Mouse (Mus musculus) naive thymus-derived CD4-positive, alpha-beta T cell, adult 2 months (primary cell): ENCODE data around the gene Capn2.
A peak's percentile ranks its signal among the peaks of the same experiment; 100 is the strongest.

Experiments
- DNase-seq: peaks from one replicate; pipeline ENCODE4 v3.0.0-alpha.2; 2011; ENCODE audit warnings: low read depth

Gene Capn2

DNA sequence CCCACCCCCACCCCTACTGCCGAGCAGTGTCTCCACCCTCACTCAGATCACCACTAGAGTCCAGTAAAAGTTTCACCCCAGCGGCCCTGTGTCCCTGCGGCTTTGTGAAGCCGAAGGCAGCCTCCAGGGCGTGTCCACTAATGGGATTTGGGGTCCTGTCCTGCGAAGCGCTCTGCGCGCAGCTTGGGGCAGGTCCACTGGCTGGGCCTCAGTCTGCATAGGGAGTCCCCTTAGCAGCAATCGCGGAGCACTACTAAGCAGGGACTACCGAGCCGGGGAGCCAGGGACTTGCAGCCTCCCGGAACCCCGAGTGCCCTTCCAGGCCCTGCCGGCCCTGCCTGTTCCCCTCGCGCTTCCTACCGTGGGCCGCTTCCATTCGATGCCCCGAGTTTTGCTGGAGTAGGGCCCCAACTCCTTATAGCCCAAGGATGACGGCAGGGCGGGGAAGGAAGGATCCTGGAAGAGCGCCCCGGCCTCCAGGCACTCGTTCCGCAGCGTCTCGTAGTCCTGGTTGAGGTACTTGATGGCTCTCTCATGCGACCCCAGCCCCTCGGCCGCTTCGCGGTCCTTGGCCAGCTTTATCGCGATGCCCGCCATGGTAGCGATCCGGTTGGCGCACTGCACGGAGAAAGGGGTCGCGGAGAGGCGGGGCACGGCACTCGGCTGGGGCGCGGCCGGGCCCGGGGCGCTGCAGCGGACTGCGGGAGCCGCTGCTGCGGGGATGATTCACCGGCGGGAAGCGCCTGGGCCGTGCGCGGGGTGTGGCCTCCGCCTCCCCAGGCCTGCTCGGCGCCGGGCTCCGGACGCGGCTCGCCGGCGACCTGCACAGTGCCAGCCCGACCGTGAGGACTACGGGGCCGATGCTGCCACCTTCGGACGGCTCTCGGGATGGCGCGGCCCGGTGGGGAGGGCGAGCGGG, at the start of gene Capn2:
Gene Capn2 (minus strand): TSS at position 851 of the 919 bp plus-strand sequence.
- peak; percentile 75 for DNase-seq

- no peak for DNase-seq
Measured at GRCm38 (mm10) chr1:182565351-182565835, 48.0 kb upstream of the Capn2 start.

GRCm38 (mm10) chr1:182564408-182565120, 47.2 kb upstream of the Capn2 start, which contains the start of gene Capn8:
TSS of gene Capn8 (plus strand) at chr1:182565007.
- no peak for DNase-seq

DNA sequence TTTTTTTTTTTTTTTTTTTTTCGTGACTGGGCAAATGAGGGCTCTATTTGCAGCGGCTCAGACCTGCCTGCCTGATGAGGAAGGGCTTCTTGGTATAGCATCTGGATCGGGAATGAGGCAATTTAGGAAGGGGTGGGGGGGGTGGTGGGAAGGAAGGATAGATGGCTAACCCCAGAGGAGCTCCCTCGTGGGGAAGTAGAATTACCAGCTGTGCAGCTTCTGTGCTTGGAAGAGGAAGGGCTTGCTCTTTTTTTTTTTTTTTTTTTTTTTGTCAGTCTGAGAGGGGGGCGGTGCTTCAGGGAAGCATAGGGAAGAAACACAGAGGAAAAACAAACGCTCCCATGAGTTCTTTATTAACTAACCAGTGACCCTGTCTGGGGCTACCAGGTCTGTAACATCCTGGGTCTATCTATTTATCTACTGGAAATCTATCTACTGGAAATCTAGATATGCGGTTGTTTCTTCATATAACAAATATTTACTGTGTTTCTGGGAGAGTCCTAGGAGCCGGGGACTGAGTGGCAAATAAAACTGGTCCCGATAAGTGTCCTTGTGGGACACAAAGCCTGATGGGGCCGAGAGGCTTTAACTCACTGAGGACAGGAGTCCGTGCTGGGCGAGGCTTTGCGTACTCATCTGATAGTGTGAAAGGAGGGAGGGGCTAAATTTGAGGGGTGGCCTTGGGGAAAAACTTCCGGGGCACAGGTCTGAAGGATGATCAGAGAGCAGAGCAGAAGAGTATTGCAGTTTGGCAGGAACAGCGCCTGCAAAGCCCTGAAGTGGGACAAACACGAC, 45.4 kb upstream of the Capn2 start:
- no peak for DNase-seq

- no peak for DNase-seq
Measured at GRCm38 (mm10) chr1:182561945-182562514, 44.6 kb upstream of the Capn2 start.

DNA sequence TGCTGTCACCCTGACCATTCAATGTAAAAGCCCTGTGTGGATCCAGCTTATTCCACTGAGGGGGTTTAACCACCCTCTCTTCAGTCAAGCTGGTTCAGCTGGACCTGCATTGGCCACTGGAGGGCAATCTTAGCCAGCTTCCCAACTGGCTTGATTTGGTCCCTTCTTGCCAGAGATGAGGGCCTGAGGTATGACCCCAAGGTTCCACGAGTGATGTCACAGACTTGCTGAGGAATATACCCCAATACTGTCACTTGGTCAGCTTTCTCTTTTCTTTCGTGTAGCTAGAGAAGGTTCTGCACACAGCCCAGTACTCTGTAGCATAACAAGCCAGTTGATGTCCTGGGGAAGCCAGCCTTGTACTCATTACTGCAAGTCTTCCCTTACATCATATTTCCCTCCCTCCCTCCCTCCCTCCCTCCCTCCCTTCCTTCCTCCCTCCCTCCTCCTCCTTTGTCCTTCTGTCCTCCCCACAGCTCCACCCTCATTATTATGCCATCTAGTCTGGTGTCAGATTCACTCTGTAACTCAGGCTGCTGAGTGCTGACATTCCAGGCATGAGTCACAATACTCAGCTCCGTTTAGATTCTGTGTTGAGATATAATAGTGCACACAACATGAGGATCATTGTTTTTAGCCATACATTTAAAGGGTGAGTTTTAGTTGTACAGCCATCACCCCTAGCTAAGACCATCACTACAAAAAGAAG, 43.1 kb upstream of the Capn2 start:
- no peak for DNase-seq

DNA sequence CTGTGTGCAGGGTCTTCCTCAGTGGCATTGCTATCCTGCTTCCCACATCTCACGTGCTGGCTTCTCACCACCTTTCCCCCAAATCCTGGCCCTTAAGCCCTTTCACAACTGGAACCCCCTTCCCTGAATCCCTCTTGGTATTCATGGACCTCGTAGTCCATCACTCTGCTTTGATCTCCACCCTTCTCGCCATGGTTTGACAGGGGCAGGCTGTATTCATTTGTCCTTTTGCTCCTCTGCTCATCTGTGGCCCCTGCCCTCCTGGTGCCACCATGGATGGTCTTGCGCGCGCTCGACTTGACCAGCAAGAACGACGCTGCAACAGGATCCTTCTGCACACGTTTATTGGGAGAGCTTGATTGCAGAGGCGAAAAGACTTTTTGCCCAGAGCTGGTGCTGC, 42.1 kb upstream of the Capn2 start:
- no peak for DNase-seq

DNA sequence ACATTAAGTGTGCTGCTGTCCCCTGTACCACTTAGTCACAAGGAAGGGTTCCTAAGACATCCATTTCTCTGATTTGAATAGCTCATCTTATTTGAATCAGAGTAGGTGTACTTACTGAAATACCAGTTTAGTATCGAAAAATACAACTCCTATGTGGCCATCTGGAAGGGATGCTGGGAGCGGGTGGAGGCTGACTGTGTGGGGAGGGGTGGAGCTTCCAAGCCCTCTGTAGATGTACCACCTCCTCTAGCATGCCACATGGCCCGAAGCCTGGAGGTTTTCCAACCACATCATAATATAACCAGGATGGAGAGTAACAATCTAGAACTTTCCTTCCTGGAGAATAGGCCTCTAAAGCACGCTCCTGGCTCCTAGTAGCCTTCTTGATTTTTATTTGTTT, 40.9 kb upstream of the Capn2 start:
- DNase-seq = no peak

DNA sequence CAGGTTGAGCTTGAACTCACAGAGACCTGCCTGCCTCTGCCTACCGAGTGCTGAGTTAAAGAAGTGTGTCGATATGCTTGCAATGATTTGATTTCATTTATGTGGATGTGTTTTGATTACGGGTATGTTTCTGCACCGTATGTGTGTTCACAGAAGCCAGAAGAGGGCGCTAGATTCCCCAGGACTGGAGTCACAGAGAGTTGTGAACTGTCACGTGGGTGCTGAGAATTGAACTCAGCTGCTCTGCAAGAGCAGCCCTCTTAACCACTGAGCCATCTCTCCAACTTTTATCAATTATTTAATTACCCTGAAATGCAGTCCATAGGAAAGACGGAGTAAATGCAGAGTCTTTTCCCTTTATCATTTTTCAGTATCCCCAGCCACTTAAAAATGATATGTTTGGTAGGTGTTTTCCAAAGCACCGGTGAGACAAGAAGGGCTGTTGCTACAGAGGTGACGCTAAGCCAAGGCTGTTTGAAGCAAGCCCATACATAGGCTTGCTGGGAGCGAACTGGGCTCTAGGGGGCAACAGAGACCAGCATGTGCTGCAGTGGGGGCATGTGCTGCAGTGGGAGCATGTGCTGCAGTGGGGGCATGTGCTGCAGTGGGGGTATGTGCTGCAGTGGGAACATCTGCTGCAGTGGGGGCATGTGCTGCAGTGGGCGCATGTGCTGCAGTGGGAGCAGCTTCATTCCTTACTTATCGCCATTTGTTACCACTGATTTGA, 36.4 kb upstream of the Capn2 start:
- peak; percentile 42 for DNase-seq

GRCm38 (mm10) chr1:182550761-182551160, 33.4 kb upstream of the Capn2 start:
- DNase-seq = no peak

DNA sequence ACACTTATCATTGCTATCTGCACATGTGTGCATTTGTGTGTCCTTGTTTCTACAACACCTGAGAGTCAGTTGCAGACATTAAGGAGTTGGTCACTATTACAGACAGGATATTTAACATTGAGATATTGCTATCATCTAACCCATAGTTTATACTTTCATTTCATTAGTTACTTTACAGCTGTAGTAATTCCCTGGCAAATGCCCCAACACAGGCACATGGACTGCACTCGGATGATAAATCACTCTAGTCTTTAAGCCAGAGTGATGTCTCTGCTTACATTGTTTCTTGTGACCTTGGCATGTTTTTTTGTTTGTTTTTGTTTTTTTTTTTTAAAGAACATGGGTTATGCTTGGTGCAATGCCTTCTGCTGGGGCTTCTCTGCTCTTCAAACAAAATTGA, 26.5 kb upstream of the Capn2 start:
- DNase-seq = no peak

GRCm38 (mm10) chr1:182543136-182543535, 25.7 kb upstream of the Capn2 start:
- DNase-seq = no peak

GRCm38 (mm10) chr1:182542110-182542509, 24.7 kb upstream of the Capn2 start:
- no peak for DNase-seq

DNA sequence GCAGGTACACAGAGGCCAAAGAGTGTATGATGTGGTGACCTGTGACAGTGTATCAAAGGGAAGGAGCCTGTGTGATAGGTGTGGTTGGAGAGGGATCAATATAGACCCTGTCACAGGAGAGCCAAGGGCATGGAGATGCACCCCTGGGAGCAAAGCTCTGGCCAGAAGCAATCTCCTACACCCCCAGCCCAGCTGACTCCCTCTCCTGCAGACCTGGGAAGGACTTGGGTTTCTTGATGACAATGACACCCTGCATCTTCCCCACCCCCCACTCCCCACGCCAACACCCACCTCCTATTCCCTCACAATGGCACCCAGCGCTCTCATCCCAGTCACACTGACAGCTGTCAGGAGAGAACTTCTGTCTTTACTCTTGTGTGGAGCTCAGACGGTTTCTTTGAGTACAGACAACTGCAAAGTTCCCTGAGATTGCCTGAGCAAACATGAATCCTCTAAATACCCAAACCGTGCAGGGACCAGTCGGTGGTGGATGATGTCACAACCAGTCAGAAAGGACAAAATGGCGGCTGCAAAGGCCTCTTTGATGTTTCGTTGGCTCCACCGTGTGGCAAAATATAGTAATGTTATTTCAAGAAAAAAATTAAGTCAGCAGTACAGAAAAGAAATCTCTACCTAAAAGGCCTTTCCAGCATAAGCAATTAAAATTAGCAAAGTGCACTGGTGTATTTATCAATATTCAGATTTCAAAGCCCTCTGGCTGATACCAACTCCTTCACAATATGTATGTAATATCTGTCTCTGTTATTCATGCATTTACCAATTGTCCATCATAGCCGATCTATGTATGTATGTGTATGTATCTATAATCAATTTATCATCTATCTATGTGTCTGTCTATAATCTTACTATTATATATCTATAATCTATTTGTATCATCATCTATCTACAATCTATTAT, 21.9 kb upstream of the Capn2 start:
- peak; percentile 92 for DNase-seq

DNA sequence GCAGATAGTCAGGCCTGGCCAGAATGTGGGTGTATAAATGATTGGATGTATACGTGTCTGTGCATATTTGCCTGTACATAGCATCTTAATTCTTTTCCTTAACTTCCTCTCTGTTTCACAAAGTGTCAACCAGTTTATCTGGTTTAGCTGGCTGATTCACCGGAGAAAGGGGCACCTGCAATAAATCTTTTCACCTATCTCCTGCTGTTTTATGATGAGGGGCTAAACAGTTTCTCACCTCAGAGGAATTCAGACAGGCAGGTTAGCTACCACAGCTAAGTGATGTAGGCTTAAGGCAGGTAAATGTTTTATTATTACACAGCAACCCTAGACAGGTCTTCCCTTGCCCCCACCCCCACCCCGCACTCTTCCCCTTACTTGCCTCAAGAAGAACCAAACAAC, 17.7 kb upstream of the Capn2 start:
- no peak for DNase-seq

DNA sequence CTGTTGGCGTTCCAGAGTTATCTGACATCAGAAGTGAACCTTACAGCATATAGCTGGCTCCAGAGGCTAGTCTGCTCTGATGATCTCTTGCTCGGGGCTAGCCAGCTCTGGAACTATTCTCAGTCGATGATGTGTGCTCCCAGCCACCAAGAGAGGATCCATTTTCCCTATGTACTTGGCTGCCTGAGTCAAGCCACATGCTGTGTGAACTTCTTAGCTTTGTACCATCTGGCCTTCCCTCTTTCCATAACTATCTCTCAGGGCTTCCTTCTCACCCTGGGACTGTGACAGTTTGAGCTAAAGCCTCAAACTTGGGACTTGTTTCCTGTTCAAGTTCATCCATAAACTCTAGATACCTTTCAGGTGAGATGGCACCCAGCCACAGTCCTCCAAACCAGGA, 16.2 kb upstream of the Capn2 start:
- no peak for DNase-seq

DNA sequence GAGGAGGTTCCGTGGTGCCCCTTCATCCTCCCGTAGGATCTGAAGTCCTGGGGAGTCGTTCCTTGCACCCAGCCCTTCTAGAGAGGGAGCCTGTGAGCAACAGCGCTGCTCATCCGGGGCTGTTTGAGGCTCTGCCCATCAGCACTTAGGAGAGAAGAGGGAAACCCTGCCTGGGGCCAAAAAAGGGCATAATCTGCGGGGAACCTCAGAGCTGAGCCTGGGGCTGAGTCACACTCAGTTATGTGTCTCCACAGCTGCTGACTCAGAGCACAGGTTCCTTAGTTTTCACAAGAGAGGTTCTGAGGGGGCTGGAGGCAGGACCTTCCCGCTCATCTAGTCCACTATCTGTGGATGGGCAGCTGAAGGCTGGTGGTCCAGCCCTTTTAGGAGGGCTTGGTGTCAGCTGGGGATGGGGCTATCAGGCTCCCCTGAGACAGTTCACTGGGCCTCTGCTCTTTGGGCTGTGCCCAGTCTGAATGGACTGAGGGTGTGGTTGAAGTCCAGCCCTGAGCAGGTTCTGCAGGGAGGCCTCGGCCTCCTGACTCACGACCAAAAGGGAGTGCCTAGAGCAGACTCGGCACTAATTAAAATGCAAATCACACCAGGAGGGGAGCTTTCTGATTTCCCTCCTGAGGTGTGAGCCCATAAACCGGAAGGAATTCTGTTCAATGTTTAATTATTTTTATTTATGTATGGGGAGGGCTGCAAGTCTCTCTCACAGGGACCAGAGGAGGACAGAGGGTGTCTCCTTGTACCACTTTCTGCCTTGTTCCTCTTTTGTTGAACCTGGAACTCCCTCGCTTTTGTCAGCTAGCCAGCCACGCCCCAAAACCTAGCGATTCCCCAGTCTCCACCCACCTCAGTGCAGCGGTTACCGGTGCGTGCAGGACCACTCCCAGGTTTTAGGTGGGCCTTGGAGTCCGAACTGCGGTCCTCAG, 10.8 kb upstream of the Capn2 start:
- DNase-seq = peak; percentile 44

- no peak for DNase-seq
Measured at GRCm38 (mm10) chr1:182527261-182527766, 9.9 kb upstream of the Capn2 start.
